Mouse (Mus musculus): ENCODE data around the gene Ears2.

The Ears2 gene

DNA sequence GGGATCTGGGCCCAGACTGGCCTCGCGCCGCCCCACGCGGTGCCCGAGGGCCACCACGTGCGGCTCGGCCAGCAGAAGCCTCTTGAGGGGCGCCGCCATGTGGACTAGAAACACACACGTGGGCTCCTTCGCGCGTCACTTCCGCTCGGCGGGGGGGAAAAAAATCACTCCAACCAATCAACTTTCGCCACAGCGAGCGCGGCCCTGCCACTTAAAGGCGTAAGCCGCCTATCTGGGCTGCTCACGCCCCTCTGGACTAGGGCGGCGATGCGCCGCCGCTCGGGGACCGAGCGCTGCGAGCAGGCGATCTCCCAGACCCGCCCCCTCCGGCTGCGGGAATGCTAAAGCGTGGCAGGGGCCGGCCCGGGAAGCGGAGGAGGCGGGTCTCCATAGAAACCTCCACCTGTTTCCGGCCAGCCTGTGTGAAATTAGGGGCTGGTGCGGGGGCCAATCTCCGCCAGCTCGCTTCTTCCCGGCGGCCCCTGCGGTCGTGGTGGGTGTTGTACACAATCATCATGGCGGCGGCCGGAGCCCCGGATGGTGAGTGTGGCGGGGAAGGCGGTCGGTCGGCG lies at the start of gene Ears2, which contains the start of gene Ubfd1:
Ears2 (minus strand) TSS at position 319 of the 572 bp plus-strand sequence.
Ubfd1 (plus strand) TSS at position 231 of the 572 bp plus-strand sequence.
- DNase-seq (ENCODE audit: low read depth, low spot score), result peak; percentile 98

DNA sequence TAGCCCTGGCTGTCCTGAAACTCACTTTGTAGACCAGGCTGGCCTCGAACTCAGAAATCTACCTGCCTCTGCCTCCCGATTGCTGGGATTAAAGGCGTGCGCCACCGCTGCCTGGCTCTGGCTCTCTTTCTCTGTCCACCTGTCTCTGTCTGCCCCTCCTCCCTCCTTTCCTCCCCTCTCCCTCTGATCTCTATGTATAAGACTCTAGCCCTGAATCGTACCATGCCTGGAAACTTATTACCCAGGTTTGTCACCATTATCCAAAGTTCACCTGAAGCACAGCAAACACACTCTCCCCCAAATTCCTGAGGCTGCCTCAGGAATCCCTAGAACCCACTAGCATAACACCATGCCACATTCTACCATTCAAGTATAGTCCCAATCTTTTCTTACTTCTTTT lies 41.1 kb upstream of the Ears2 start:
- DNase-seq (ENCODE audit: low read depth, low spot score), result no peak

DNA sequence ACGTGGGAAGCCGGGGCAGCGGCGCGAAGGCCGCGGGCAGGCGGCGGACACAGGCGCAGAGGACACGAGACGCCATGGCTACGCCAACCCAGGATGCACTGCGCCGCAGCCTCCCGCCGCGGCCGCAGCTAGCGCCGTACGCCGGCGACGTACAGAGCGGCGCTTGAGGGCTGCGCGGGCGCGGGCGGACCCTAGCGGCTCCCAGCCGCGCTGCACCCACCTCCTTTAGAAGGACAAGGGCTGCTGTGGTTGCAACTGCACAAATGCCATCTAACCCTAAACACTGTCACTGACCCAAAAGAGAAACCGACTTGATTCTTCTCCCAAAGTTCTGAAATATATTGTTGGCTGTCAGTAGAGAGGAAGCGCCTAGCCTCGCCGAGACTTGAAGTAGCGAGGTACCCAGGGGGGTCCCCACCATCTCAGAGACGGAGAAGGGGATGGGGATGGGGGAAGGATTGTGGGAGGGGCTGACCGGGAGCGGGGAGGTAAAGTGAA lies 34.7 kb upstream of the Ears2 start, which contains the start of gene Ndufab1:
Ndufab1 (minus strand) TSS at position 140 of the 498 bp plus-strand sequence.
- DNase-seq (ENCODE audit: low read depth, low spot score), result peak; percentile 89

DNA sequence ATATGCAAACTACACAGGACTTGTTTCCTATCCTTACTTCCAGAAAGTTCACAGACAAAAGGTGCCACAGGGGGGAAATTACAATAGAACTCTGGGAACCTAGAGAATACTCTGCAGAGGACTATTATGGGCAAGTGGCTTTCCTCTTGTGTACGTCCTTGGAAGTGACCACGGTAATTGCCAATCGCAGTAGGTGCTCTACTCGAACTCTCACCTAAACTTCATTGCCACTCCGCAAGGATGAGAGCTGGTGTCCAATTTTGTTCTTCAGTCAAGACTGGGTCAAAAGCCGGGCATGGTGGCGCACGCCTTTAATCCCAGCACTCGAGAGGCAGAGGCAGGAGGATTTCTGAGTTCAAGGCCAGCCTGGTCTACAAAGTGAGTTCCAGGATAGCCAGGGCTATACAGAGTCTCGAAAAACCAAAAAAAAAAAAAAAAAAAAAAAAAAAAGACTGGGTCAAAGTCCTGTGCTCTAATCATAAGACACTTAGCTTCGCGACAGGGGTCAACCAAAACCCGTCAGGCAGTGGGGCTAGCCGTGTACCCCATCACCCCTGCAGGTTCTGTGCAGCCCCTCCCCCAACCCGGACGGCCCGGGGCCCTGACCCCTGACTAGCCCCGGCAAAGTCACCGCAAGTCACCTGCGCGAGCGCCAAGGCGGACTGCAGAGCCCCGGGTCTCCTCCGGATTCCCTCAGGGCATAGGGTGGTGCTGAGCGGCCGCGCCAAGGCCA lies 34.1 kb upstream of the Ears2 start:
- peak; percentile 32 for DNase-seq (ENCODE audit: low read depth, low spot score)

DNA sequence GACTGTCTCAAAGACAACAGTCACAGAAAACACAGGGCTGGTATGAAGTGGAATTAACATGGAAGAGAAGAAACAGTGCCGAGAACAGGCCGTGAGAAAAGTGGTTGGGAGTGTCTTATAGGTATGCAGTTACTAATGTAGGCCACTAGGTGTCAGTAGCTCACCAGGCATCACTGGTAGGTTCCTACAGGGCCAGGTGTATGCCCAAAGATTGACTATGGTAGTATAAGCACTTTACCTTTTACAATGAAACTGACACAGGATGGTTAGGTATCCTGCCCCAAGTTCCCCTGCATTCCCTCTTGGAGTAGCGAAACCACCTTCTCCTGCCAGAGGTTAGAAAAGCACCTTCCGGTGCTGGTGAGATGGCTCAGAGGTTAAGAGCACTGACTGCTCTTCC lies 32.2 kb upstream of the Ears2 start:
- DNase-seq (ENCODE audit: low read depth, low spot score), result peak; percentile 66

DNA sequence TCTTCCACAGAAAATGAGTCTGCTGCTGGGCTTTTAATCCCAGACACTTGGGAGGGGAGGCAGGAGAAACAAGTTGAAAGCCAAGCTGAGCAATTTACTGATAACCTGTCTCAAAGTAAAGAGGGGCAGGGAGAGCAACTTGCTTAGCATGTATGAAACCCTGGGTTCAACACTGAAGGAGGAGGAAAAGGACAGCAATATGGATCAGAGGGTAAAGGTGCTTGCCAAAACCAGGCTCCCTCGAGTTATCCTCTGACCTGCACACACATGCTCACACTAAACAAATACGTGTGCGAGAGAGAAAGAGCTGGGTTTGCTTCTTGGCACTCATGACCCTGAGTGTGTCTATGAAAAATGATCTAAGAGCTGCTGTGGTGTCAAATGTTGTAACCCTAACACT lies 30.9 kb upstream of the Ears2 start:
- DNase-seq (ENCODE audit: low read depth, low spot score), result no peak

DNA sequence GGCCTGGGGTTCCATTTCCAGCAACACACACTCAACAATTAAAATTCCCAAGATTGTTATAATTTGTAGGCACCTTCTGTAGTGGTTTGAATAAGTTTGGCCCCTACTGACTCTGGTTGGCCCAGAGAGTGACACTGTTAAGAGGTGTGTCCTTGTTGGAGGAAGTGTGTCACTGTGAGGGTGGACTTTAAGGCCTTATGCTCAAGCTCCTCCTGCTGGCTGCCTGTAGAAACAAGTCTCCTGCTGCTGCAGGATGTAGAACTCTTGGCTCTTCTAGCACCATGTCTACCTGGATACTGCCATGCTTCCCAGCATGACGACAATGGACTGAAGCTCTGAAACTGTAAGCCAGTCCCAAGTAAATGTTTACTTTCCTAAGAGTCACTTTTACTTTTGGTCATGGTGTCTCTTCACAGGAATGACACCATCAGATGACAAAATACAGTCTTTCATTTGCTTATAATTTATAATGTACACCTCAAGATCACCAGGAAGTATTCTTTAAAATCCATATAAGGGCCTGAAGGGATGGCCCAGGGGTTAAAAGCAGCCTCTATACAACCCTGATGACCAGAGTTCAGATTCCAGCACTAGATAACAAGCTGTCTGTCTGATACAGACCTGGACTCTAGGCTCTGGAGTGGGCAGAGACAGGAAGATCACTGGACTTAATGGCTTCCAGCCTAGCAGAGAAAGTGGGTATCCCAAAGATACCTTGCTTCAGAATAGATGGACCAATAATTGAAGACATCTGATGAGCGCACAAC lies 27.7 kb upstream of the Ears2 start:
- no peak for DNase-seq (ENCODE audit: low read depth, low spot score)

DNA sequence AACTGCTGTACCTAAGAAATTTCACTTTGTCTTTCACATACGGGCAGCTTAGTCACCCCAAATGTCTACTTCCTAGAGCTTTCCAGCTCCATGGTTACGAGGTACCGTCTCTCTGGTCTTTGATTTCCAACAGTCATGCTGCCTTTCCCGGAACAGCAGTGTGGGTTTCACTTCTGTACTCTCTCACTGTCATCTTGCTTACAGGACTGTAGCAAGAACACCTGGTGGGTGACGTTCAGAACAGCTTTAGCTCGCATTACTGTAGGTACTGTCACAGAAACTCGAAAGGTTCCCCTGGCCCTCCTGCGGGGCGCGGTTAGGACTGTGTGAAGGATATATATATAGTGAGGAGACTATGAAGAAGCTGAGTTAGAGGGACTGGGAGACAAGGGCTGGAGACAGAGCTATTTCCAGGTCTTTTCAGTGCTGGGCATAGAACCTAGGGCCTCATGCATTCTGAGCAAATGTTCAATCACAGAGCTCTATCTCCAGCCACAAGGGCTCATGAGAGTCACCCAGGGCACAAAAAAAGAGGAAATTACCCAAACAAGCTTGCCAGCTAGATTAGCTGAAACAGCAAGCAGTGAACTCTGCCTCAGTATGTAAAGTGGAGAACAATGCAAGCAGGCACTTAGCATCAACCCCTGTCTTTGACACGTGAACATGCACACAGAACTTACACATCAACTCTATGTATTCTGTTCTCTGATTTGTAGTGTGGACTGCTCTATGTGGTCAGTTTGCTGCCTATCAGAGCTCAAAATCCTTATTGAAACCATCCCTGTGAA lies 20.3 kb upstream of the Ears2 start:
- DNase-seq (ENCODE audit: low read depth, low spot score), result no peak

DNA sequence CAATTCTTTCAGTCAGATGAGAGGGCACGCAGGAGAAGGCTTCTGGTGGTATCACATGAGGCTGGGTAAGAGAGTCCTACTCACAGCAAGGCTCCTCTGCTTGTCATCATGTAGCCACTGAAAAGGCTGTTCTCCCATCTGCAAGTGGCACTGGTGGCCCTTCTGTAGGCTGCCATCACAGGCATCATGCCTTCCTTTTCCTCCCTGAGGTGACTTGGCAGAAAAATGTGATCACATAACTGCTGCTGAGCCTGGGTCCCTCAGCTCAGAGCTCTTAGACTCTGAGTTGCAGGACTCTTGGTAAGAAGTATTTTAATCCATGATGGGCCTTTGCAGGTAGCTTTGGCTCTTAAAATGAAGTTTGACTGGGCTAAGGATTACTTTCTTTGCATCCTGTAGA lies 14.0 kb upstream of the Ears2 start:
- DNase-seq (ENCODE audit: low read depth, low spot score), result no peak

DNA sequence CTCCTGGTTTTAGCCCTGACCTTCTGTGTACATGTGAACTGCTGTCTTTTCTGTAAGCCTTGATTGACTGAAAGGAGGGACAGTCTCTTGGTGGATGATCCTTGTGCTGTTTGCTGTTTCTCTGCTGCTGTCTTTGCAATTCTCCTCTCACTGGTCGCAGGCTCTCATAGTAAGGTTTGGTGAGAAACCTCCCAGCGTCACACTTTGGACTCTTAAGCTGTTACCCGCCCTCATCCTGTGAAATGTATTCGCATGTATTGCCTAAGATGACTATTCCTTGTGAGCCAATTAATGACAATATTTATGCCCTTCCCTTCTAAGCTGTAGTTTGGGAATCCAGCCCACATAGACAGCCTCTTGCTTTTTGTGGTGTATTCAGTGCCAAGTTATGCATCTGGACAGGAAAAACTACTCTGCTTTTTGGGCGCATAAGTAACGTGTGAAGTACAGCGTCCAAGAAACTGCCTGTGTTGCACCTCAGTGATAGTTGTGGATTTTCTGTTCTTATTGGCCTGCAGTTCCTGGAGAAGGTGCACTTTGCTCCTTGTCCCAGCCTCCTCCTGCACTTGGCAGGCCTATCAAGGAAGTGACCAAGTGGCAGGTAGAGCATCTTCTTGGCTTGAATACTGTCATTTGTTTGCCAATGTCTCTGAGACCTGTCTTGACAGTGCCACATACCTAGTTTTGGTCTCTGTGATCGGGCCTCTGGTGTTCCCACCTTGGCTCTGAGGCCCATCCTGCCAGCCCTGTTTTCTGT lies 12.9 kb upstream of the Ears2 start:
- DNase-seq (ENCODE audit: low read depth, low spot score), result no peak

DNA sequence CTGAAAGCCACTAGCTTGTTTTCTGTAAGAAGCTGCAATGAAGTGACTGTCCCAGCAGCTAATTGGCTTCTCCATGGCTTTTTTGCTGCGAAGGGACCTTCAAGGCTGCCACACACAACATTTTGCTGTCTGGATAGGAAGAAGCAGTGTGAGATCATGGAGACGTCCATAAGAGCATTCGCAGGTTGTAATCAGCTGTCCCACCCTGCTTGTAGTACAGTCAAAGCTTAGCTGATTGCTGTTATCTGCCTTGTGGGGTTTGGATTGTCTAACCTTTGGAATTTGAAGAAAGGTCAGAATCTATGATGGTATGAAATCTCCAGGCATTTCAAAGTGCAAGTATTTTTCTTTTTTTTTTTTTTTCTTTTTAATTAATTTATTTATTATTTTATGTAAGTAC lies 7.3 kb upstream of the Ears2 start:
- no peak for DNase-seq (ENCODE audit: low read depth, low spot score)

DNA sequence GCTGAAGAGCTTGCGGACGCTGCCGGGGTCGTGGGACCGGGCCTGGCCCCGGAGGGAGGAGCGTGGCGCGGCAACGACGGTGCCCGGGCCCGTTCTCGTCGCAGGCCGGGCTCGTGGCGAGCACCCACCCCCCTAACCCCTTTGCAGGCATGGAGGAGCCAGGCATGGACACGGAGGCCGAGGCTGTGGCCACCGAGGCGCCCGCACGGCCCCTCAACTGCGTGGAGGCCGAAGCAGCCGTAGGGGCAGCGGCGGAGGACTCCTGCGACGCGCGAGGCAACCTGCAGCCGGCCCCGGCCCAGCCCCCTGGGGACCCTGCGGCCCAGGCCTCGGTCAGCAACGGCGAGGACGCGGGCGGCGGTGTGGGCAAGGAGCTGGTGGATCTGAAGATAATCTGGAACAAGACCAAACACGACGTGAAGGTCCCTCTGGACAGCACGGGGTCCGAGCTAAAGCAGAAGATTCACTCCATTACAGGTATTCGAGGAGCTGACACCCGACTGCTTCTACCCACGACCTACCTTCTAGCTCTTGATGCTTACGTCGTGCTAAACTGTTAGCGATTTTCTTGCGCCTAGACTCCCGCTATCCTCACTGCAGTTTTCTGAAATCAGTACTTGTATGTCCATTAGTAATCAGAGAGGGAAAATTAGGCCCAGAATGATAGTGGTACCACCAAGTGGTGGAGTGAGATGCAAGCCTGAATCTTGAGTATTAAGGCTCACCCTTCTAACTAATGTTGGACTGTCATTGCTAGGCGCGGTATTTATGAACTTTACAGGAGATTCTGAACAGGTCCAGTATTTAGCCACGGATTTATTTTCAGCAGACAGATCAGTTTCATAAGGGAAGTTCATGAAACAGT lies 686 bp upstream of the Ears2 start:
- DNase-seq (ENCODE audit: low read depth, low spot score), result peak; percentile 3

DNA sequence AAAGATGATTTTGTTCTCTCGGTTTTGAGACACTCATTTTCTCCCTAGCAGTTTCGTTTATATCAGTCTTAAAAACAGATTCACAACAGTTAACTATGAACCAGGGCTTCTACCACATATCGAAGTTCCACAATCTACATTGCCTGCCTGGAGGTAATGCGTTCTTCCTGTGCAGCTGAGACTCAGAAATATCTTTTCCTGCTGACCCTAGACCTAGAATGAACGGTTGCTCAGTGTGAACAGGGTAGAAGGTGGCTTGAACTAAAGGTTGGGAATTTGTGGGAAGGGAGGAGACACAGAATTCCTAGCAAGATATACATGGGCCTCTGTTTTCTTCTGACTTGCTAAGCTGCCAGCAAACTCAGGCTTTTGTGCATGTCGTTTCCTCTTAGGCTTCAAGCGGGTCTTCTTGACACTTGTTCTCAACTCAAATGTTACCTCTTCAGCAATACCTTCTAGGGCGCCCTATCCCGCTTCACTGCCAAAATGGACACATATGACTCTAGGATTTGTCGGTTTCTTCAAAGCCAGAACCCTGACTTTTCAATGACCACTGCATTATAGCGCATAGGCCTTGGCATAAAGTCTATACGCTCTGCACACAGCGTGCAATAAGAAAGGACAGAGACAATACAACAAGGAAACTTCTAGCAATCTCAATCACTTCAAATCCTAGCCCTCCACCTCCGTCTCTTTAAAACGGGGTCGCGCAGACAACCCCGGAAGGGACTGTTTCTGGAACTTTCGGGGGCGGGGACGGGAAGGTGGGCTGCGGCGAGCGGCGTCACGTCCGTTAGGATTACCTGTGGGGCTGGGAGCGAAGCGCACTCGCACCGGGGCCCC lies 740 bp downstream of the Ears2 start:
- DNase-seq (ENCODE audit: low read depth, low spot score), result no peak

DNA sequence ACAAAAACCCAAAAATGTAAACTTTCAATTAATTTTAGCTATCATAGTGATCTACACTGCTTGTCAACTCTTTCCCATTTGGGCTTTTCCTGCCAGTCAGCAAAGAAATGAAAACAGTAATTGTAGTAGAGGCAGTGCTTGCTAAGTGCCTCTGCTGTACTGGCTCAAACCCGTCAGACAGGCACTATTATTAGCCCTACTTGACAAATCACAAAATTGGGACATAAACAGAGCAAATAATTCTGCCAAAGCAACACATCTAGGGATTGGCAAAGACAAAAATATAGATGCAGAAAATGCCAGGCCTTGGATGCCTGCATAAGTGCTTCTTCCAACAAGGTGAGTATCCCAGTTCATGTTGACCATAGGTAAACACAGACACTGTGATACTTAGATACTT lies 1.4 kb downstream of the Ears2 start:
- no peak for DNase-seq (ENCODE audit: low read depth, low spot score)

DNA sequence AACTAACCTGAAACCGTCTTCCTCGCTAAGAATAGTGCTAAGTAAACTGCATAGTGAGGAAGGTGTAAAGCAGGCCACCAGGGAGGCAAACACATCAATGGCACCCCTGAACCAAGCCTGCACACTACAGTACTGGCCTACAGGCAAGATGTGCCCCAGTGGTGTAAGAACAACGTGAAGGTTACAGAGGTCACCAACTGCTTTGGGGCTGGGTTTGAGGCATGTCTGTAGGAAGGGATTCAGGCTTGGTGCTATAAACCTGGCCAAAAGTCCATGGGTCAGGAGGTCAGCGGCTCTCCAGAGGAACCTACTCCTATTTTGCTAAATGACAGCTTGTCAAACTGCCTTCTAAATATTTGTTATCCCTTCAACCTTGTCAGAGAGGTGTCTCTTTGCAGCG lies 10.4 kb downstream of the Ears2 start:
- no peak for DNase-seq (ENCODE audit: low read depth, low spot score)

DNA sequence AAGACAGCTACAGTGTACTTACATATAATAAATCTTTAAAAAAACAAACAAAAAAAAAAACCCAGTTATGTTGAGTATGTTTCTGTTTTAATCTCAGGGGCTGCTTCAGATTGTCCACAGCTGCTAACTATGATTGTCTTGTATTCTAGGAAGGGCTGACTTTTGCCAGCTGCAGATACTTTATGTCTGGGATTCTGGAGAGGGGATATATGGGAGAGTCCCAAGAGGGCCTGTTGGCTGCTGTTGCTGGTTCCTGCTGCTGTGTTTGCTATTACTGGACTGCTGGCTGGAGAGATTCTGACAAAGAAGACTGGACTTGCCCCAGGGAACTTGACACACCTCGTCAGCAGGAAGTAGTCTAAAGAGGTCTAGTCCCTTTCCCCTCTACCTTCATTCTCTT lies 16.2 kb downstream of the Ears2 start:
- no peak for DNase-seq (ENCODE audit: low read depth, low spot score)

DNA sequence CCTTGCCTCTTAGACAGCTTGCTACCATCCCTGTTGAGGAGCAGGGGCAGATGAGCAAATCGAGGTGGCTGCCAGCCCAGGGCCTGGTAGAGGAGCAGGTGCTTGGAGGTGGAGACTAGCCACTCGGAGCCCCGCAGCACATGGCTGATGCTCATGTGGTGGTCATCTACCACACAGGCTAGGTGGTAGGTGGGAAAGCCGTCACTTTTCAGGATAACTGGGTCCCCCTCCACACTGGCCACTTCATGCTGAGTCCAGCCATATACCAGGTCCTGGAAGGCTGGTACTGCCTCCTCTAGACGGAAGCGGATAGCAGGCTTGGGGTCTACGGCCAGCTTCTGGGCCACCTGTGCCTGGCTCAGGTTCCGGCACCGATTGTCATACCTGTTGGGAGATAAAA lies 18.9 kb downstream of the Ears2 start:
- DNase-seq (ENCODE audit: low read depth, low spot score), result no peak

DNA sequence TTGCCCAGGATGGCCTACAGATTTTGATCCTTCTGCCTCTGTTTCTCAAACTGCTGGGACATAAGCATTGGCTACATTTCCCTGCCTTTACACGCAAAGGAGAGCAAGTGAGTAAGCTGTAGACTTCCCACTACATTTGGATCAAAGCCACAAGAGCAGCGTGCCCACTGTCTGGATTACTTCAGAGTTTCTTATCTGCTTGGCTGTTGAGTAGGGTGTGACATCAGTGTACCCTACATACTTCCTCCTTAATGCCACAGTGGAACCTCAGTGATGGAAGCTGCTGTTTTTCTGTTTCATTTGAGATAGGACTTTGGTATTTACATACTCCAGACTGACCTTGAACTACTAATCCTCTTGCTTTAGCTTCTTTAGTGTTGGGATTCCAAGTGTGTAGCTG lies 20.2 kb downstream of the Ears2 start:
- no peak for DNase-seq (ENCODE audit: low read depth, low spot score)

DNA sequence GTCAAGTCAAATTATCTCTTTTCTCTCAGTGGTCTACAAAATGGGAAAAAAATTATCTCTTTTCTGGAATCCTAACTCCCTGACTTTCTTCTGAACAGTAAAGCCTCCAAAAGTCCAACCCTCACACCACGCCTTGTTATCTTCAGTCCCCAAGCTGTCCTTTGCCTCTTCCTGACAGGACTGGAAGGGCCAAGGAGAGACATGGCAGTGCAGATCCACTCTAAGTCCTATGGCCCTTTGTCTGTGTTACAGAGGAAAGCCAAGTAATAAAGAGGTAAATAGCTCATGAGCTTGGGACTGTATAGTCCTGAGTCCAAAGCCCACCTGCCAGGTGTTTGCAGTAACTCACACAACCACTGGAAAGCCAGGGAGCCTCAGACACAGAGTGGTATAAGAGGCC lies 21.4 kb downstream of the Ears2 start:
- no peak for DNase-seq (ENCODE audit: low read depth, low spot score)
